ENCODE assay signal across 8 mouse cellular contexts in the genomic region with DNA sequence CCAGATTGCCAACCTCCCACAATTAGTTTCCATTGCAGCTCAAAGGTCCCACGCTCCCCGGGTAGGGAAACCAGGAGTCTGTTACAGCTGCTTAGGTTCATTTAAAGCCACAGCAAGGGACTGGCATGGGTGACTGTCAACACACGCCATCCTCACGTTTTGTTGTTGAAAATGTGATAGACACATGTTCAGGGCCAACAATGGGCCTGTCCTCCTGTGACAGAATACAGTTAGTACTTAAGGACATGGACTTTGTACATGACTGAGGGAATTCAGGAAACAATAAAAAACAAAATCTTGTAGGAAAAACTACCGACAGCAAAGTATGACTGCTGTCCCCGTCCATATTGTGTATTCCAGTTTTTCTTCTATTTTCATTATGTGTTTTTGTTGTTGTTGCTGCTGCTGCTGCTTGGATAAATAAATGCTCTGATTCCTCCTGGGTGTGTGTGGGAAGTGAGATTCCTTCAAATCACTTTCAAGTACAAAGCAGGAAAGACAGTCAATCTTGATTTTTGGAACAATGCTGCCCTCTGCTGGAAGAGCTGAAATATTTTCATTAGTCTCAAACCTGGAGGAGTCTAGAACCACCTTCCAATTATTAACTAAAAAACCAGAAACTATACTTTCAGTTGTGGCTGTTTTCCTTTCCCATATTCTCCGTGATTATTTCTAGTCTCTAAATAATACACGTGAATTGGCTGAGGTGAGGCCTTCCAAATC. TPM values are rescaled to one million over a fixed set of nuclear protein-coding genes. Genes with fewer than 3 reads are reported as not detected.
DNase-seq lines count a peak whose midpoint lies in the region; ATAC-seq and TF ChIP-seq lines count a peak whose summit lies in the region.
"Had no signal": no experiment of that assay in that cellular context is flagged by ENCODE, and none has a peak within 500 bp of the region (broad histone marks: within the 10 kb centered on the region; RNA-seq: fewer than 3 reads in every experiment).

No protein-coding gene starts in this region.

- H3K27me3 ChIP-seq in forebrain, embryonic 14.5 days (replicated peaks; ENCODE audit: control insufficient read depth, insufficient read depth, low read length), result no peaks in the 10 kb centered on the region
- H3K27me3 ChIP-seq in intestine, embryonic 15.5 days (replicated peaks), result no peaks in the 10 kb centered on the region
- H3K27me3 ChIP-seq in liver, embryonic 14.5 days (ENCODE audit: control insufficient read depth, insufficient read depth, low read length), result no peaks in the 10 kb centered on the region
- H3K27me3 ChIP-seq: heart, embryonic 15.5 days had no signal

- WGBS in forebrain, embryonic 14.5 days, result 61% methylated on average over 8 of the region's 8 CpGs
- WGBS in intestine, embryonic 15.5 days, result 55% methylated on average over 8 of the region's 8 CpGs
- 59% methylated on average over 8 of the region's 8 CpGs for WGBS in liver, embryonic 14.5 days (ENCODE audit: insufficient replicate concordance)

- H3K9me3 ChIP-seq in forebrain, embryonic 14.5 days (replicated peaks; ENCODE audit: control insufficient read depth, low read length), result no peaks in the 10 kb centered on the region
- H3K9me3 ChIP-seq in intestine, embryonic 15.5 days, result no peaks in the 10 kb centered on the region
- no peaks in the 10 kb centered on the region for H3K9me3 ChIP-seq in liver, embryonic 14.5 days (ENCODE audit: control insufficient read depth, low read length)
- H3K9me3 ChIP-seq: heart, embryonic 15.5 days had no signal

- peak; percentile 67 for ATAC-seq in forebrain, embryonic 14.5 days
- ATAC-seq in intestine, embryonic 15.5 days, result peak; percentile 61
- no peak for ATAC-seq in liver, embryonic 14.5 days (ENCODE audit: insufficient read depth)

- no peak overlapping the region for H3K4me3 ChIP-seq in forebrain, embryonic 14.5 days (ENCODE audit: low read depth, low read length)
- no peak overlapping the region for H3K4me3 ChIP-seq in intestine, embryonic 15.5 days (replicated peaks)
- H3K4me3 ChIP-seq in liver, embryonic 14.5 days (ENCODE audit: insufficient read depth in 1 of 2, low read depth in 2 of 2, low read length in 2 of 2), result no peak overlapping the region
- H3K4me3 ChIP-seq: heart, embryonic 15.5 days had no signal

- H3K27ac ChIP-seq in forebrain, embryonic 14.5 days (ENCODE audit: low read depth, low read length), result no peak overlapping the region
- H3K27ac ChIP-seq in intestine, embryonic 15.5 days, result no peak overlapping the region
- no peak overlapping the region for H3K27ac ChIP-seq in liver, embryonic 14.5 days
- H3K27ac ChIP-seq: heart, embryonic 15.5 days had no signal

- TF ChIP-seq EP300 in liver, embryonic 14.5 days (IDR thresholded peaks at IDR 0.05; ENCODE audit: low read depth), result no peak

- H3K4me1 ChIP-seq in forebrain, embryonic 14.5 days (ENCODE audit: control insufficient read depth, insufficient read depth, low read length), result peaks cover 4% of the 10 kb centered on the region
- no peaks in the 10 kb centered on the region for H3K4me1 ChIP-seq in intestine, embryonic 15.5 days (replicated peaks)
- no peaks in the 10 kb centered on the region for H3K4me1 ChIP-seq in liver, embryonic 14.5 days (replicated peaks; ENCODE audit: control insufficient read depth in 2 of 2, insufficient read depth in 2 of 2, low read length in 1 of 2)
- H3K4me1 ChIP-seq: heart, embryonic 15.5 days had no signal

- TF ChIP-seq CTCF in liver, embryonic 14.5 days (IDR thresholded peaks at IDR 0.05; ENCODE audit: low read depth), result peak; percentile 62

- no peak overlapping the region for H3K4me2 ChIP-seq in forebrain, embryonic 14.5 days (ENCODE audit: low read length)
- no peak overlapping the region for H3K4me2 ChIP-seq in intestine, embryonic 15.5 days (replicated peaks)
- H3K4me2 ChIP-seq in liver, embryonic 14.5 days (ENCODE audit: low read depth), result no peak overlapping the region
- H3K4me2 ChIP-seq: heart, embryonic 15.5 days had no signal

- DNase-seq in 416B (ENCODE audit: low read depth), result peak; percentile 79
- DNase-seq in CD4-positive helper T cell, adult 2 months (ENCODE audit: low read depth, low spot score), result peak; percentile 61
- peak; percentile 50 for DNase-seq in brain, embryonic 18.5 days (ENCODE audit: low read depth, low spot score)
- peak; percentile 90 for DNase-seq in forebrain, embryonic 14.5 days (ENCODE audit: low spot score)
- DNase-seq in liver, embryonic 14.5 days (ENCODE audit: low read depth in 3 of 3, low spot score in 3 of 3), result peak in 1 of 3 experiments; percentile 32
- DNase-seq in retina, adult 2 months (ENCODE audit: low read depth, low spot score), result peak; percentile 43

- no peak overlapping the region for H3K9ac ChIP-seq in forebrain, embryonic 14.5 days (ENCODE audit: low read length)
- no peak overlapping the region for H3K9ac ChIP-seq in intestine, embryonic 15.5 days
- H3K9ac ChIP-seq in liver, embryonic 14.5 days (replicated peaks), result no peak overlapping the region
- H3K9ac ChIP-seq: heart, embryonic 15.5 days had no signal

- H3K36me3 ChIP-seq in forebrain, embryonic 14.5 days (ENCODE audit: control insufficient read depth, insufficient read depth, low read length), result no peaks in the 10 kb centered on the region
- no peaks in the 10 kb centered on the region for H3K36me3 ChIP-seq in intestine, embryonic 15.5 days
- no peaks in the 10 kb centered on the region for H3K36me3 ChIP-seq in liver, embryonic 14.5 days (replicated peaks; ENCODE audit: control insufficient read depth, insufficient read depth, low read depth)
- H3K36me3 ChIP-seq: heart, embryonic 15.5 days had no signal

RNA-seq across cellular contexts. Expression of a gene that starts 5.6 kb away (rescaled TPM):
- 84.5 and 85.5 TPM in 2 replicates for polyA plus RNA-seq in forebrain, embryonic 14.5 days (2014; fragmentation: Nextera tagmentation; extraction: Ambion mirVana)
- polyA plus RNA-seq in intestine, embryonic 15.5 days (2015; fragmentation: Nextera tagmentation; extraction: Ambion mirVana), result 62.8 and 63.1 TPM in 2 replicates
- 6.4 and 21.6 TPM in 2 replicates for polyA plus RNA-seq in liver, embryonic 14.5 days (2012; rRNA removed)
- polyA plus RNA-seq in liver, embryonic 14.5 days (2014; fragmentation: Nextera tagmentation; extraction: Ambion mirVana), result 33.6 and 33.8 TPM in 2 replicates

RNA-seq across cellular contexts. Expression of a gene that starts 5.7 kb away (rescaled TPM):
- polyA plus RNA-seq in forebrain, embryonic 14.5 days (2014; fragmentation: Nextera tagmentation; extraction: Ambion mirVana), result 36.2 and 40.7 TPM in 2 replicates
- polyA plus RNA-seq in intestine, embryonic 15.5 days (2015; fragmentation: Nextera tagmentation; extraction: Ambion mirVana), result 13.5 and 15.7 TPM in 2 replicates
- polyA plus RNA-seq in liver, embryonic 14.5 days (2012; rRNA removed), result 4.6 and 5.6 TPM in 2 replicates
- polyA plus RNA-seq in liver, embryonic 14.5 days (2014; fragmentation: Nextera tagmentation; extraction: Ambion mirVana), result 7.8 and 8.8 TPM in 2 replicates
